Mouse (Mus musculus) embryonic facial prominence, embryonic 15.5 days (tissue): ENCODE measurements around the gene Prune2. TPM values are rescaled to one million over a fixed set of nuclear protein-coding genes. Genes with fewer than 3 reads are reported as not detected.

Experiments used
- ATAC-seq: fragments of 200-750 bp; cut with Nextera tagmentation; 2 replicates; pipeline ENCODE4 v1.8.0; 2017; ENCODE audit warnings: low read depth, moderate TSS enrichment; ENCODE audit not compliant: insufficient number of reproducible peaks, low FRiP score, low TSS enrichment
- H3K27ac ChIP-seq: fragments of 300-500 bp; sonication (generic); replicated peaks from 2 replicates; pipeline ENCODE4 v1.5.1; 2015; ENCODE audit warnings: mild to moderate bottlenecking, inconsistent platforms
- H3K27me3 ChIP-seq: fragments of 300-500 bp; sonication (generic); 2 replicates; pipeline ENCODE4 v1.6.1; 2015; ENCODE audit warnings: inconsistent platforms
- H3K36me3 ChIP-seq: fragments of 300-500 bp; sonication (generic); 2 replicates; pipeline ENCODE4 v1.6.1; 2015; ENCODE audit warnings: mild to moderate bottlenecking, inconsistent platforms
- H3K4me1 ChIP-seq: fragments of 300-500 bp; sonication (generic); 2 replicates; pipeline ENCODE4 v1.6.1; 2015; ENCODE audit warnings: inconsistent platforms
- H3K4me2 ChIP-seq: fragments of 300-500 bp; sonication (generic); replicated peaks from 2 replicates; pipeline ENCODE4 v1.6.1; 2015; ENCODE audit warnings: mild to moderate bottlenecking, inconsistent platforms
- H3K4me3 ChIP-seq: fragments of 300-500 bp; sonication (generic); replicated peaks from 2 replicates; pipeline ENCODE4 v1.5.1; 2015; ENCODE audit warnings: mild to moderate bottlenecking, inconsistent platforms
- H3K9ac ChIP-seq: fragments of 300-500 bp; sonication (generic); 2 replicates; pipeline ENCODE4 v1.6.1; 2015; ENCODE audit warnings: inconsistent platforms
- H3K9me3 ChIP-seq: fragments of 300-500 bp; sonication (generic); replicated peaks from 2 replicates; pipeline ENCODE4 v1.6.1; 2016; ENCODE audit warnings: inconsistent platforms
- WGBS: fragments of 180-500 bp; shearing (Covaris S2); methylation state at CpG from one replicate; pipeline ENCODE4 v1.1.7; 2015; 5-methylcytosine and 5-hydroxymethylcytosine counted together
- polyA plus RNA-seq: library from polyadenylated mRNA; unstranded; fragments of >200 nt; fragmentation: Nextera tagmentation; extraction: Ambion mirVana; gene quantifications from 2 replicates; pipeline ENCODE4 v1.2.1, GENCODE M21; 2015

The Prune2 gene
- polyA plus RNA-seq, 1 experiment from 2014 or later: 4.0 TPM

DNA sequence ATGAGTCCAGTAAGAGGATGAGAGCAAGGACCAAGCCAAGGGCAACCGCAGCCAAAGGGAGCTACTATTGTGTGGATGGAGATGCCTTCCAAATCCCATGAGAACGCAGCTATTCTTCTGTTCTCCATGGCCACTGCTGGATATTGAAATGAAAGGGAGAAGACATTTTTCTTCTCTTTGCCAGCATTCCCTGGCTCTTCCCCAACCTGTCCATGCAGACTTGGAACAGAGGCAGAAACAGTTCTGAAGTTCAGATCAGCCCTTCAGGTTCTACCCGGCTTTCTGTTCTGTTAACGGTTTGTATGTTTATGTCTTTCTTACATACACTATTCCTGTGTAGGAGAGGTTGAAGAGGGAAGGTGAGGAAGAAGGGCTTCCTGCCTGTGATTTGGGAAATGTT lies 3.1 kb downstream of the Prune2 start:
- Histone ChIP-seq H3K36me3 (no peaks in the 10 kb centered on the region), H3K4me1 (peaks cover 13% of the 10 kb centered on the region), H3K9me3 (no peaks in the 10 kb centered on the region), H3K27ac (no peak overlapping the region), H3K27me3 (peaks cover 24% of the 10 kb centered on the region), H3K9ac (no peak overlapping the region), H3K4me2 (no peak overlapping the region), H3K4me3 (no peak overlapping the region)
- ATAC-seq: no peak
- WGBS: 86% methylated on average over 4 of the region's 4 CpGs

DNA sequence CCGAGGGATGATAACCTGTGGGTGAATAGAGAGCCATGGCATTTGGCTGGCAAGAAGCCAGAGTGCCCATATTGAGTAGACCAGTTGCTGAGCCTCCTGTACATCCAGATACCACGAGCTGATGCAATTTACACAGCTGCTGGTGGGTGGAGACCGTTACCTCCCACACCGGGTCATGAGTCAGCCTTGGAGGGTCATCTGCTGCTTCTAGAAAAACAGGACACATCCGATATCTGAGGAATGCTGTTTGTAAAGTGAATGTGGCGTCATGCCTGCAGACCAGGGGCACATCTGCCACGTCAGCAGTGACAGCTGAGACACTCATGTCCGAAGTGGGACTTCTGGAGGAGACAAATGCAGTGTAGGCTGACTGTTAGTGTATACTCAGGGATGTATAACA lies 3.6 kb downstream of the Prune2 start:
- WGBS: 58% methylated on average over 8 of the region's 8 CpGs
- Histone ChIP-seq H3K4me2 (no peak overlapping the region), H3K4me1 (peaks cover 13% of the 10 kb centered on the region), H3K9ac (no peak overlapping the region), H3K27ac (no peak overlapping the region), H3K27me3 (peaks cover 24% of the 10 kb centered on the region), H3K36me3 (no peaks in the 10 kb centered on the region), H3K4me3 (no peak overlapping the region), H3K9me3 (no peaks in the 10 kb centered on the region)
- ATAC-seq: no peak

DNA sequence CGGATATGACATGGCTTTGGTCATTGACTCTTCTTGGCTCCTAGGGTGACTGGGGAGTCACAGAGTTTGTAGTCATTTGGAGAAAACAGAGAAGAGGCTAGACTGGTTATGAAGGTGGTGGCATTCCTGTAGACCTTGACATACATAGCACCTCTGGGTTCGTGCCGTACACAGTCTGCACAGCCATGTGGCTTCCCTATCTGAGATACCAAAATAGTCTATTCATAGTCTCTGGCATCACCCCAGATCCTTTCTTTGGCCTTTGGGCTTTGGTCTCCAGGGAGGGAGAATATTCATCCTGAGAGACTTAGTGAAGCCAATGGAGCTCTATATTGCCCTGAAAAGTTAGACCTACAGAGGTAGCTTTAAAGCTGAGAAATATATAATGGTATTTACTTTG lies 5.1 kb downstream of the Prune2 start:
- Histone ChIP-seq H3K27me3 (peaks cover 15% of the 10 kb centered on the region), H3K9me3 (no peaks in the 10 kb centered on the region), H3K27ac (no peak overlapping the region), H3K4me3 (no peak overlapping the region), H3K4me2 (no peak overlapping the region), H3K36me3 (no peaks in the 10 kb centered on the region), H3K9ac (no peak overlapping the region), H3K4me1 (peaks cover 6% of the 10 kb centered on the region)
- WGBS: 92% methylated on average over 3 of the region's 3 CpGs
- ATAC-seq: no peak

DNA sequence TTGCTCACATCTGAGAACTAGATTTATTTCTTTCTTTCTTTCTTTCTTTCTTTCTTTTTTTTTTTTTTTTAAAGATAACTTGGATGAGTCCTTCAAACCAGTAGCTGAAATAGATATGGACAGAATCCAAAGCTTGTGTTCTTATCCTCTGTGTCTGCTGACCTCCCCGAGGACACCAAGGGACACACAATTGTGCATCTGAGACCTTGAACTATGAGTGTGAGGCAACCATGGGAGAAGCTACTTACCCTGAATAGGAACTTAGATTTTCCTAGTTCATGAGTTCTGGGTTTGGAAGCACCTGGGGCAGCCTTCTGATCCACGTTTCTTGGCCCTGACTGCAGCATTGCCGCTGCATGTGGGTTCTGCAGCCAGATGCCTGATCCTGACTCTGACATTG lies 7.3 kb downstream of the Prune2 start:
- H3K27ac ChIP-seq: no peak overlapping the region
- H3K9ac ChIP-seq: no peak overlapping the region
- no peak overlapping the region for H3K4me2 ChIP-seq
- H3K9me3 ChIP-seq: no peaks in the 10 kb centered on the region
- H3K4me1 ChIP-seq: no peaks in the 10 kb centered on the region
- H3K36me3 ChIP-seq: no peaks in the 10 kb centered on the region
- 0 out of 2 replicates have a peak, but pooled peaks cover 8% of the 10 kb centered on the region for H3K27me3 ChIP-seq
- 88% methylated on average over 3 of the region's 3 CpGs for WGBS
- no peak overlapping the region for H3K4me3 ChIP-seq
- ATAC-seq: no peak

DNA sequence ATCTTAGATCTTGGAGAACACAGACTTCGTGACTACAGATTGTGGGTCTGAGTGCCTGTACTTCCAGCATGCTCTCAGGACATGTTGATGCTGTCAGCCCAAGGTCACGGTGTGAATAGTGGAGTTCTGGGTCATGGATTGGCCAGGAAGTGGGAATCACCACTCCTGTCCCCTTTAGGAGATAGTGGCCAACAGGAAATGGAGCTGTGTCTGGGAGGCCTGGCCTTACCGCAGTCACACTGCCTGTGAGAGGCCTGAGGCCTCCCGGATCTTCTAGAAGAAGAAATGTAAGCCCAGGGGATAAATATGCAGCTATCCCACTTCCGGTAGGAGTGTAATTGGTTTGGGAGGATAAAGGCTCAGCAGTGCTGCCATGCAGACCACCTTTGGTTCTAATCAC lies 12.8 kb downstream of the Prune2 start:
- no peak for ATAC-seq
- WGBS: 76% methylated on average over 5 of the region's 5 CpGs
- H3K4me1 ChIP-seq: no peaks in the 10 kb centered on the region

DNA sequence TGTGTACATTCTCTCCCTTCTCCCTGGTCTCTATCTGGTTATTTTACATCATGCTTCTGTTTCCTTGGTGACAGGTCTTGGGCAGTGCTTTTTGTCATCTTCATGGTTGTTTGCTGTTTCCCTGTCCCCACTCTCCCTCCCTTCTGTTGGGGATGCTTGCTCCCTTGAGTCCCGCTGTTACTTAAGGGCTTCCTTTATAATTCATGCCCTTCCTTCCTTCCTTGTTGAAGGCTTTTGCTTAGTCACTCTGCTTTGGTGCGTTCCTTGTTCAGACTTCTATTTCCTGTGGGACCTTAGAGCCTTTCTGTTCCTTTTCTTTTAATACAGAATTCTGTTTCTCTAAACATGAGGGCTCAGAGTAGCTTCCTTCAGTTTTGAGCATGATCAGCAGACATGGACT lies 14.7 kb downstream of the Prune2 start:
- Histone ChIP-seq H3K9me3 (no peaks in the 10 kb centered on the region), H3K4me1 (no peaks in the 10 kb centered on the region), H3K4me3 (no peak overlapping the region), H3K27me3 (no peaks in the 10 kb centered on the region), H3K27ac (no peak overlapping the region), H3K9ac (no peak overlapping the region), H3K4me2 (no peak overlapping the region), H3K36me3 (no peaks in the 10 kb centered on the region)
- no peak for ATAC-seq
- 48% methylated on average over 2 of the region's 2 CpGs for WGBS

More for the DNA sequence above, 12.8 kb downstream of the Prune2 start:
- no peak overlapping the region for H3K4me3 ChIP-seq
- H3K9ac ChIP-seq: no peak overlapping the region
- no peak overlapping the region for H3K4me2 ChIP-seq
- no peaks in the 10 kb centered on the region for H3K36me3 ChIP-seq
- H3K27me3 ChIP-seq: no peaks in the 10 kb centered on the region
- H3K9me3 ChIP-seq: no peaks in the 10 kb centered on the region
- no peak overlapping the region for H3K27ac ChIP-seq

DNA sequence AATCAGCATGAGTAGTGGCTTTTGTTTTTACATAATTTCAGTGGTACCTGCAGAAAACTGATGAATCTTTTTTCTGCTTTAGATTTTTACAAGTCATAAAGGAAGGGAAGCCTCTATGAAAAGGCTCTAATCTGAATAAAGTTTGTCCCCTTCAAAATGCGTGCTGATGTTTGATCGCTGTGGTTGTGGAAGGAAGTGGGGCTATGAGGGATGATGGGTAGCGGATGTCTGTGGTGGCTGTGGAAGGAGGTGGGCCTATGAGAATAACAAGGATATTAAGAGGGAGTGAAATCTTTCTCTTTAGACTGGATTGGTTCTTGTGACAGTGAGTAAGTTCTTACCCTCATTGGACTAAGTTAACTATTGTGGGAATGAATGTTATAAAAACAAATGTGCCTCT lies 23.0 kb downstream of the Prune2 start:
- Histone ChIP-seq H3K27ac (no peak overlapping the region), H3K27me3 (no peaks in the 10 kb centered on the region), H3K9me3 (no peaks in the 10 kb centered on the region), H3K36me3 (no peaks in the 10 kb centered on the region), H3K9ac (no peak overlapping the region), H3K4me1 (no peaks in the 10 kb centered on the region), H3K4me3 (no peak overlapping the region), H3K4me2 (no peak overlapping the region)
- no peak for ATAC-seq
- 85% methylated on average over 3 of the region's 3 CpGs for WGBS

DNA sequence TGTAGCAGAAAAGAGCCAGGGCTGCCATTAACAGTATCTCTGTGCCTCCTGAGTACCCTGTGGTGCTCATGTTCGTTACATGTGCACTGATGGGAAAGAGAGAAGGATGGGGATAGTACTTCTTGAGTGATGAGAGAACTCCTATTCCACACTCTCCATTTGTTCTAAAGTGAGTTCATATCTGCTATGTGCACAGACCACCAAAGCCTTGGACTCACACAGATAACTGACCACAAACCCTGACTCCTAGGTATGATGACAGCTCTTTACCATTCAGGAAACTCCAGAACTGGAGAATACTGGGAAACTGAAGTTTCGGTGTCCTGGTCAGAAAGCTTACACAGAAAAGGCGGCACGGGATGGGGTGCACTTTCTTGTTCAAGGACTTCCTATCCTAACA lies 25.8 kb downstream of the Prune2 start:
- Histone ChIP-seq H3K27me3 (no peaks in the 10 kb centered on the region), H3K4me1 (no peaks in the 10 kb centered on the region), H3K27ac (no peak overlapping the region), H3K9me3 (no peaks in the 10 kb centered on the region), H3K36me3 (no peaks in the 10 kb centered on the region), H3K4me3 (no peak overlapping the region), H3K9ac (no peak overlapping the region), H3K4me2 (no peak overlapping the region)
- 81% methylated on average over 4 of the region's 4 CpGs for WGBS
- no peak for ATAC-seq

DNA sequence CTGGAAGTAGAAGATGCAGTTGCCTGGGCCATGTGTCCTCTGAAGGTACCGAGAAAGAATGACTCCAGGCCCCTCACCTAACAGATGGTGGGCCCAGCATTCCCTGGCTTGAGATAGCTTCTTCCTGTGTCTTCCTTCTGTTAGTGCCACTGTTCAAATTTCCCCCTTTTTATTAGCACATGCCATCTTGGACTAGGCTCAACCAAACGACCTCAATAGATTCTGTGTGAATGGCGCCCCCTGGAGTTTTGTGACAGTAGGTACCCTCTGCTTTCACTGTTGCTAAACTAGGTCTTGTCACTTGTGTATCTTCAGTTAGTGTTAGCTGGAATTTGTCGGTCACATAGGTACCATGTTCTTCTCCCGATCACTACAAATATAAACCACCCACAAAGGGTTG lies 29.0 kb downstream of the Prune2 start:
- no peaks in the 10 kb centered on the region for H3K9me3 ChIP-seq
- no peak overlapping the region for H3K4me3 ChIP-seq
- 46% methylated on average over 5 of the region's 5 CpGs for WGBS
- H3K4me2 ChIP-seq: no peak overlapping the region
- no peaks in the 10 kb centered on the region for H3K4me1 ChIP-seq
- H3K9ac ChIP-seq: no peak overlapping the region
- H3K27ac ChIP-seq: no peak overlapping the region
- no peaks in the 10 kb centered on the region for H3K27me3 ChIP-seq
- ATAC-seq: no peak
- no peaks in the 10 kb centered on the region for H3K36me3 ChIP-seq

DNA sequence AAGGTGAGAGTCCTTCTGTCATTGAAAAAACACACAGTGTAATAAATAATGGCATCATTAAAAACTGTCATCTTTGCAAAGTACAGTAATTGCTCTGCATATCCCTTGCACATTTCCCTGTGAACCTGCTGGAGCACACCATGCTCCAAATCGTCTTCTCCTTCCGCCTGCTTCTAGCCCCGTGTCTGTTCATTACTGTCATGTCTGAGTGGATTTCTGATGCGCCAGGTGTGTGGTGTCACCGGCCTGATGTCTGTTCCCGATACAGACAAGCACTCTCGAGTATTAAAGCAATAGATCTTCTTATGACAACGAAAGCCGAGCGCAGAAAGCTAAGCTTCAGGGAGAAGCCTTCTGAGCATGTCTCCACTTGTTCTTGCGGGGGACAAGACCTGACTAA lies 32.1 kb downstream of the Prune2 start:
- Histone ChIP-seq H3K4me3 (no peak overlapping the region), H3K4me2 (no peak overlapping the region), H3K27me3 (no peaks in the 10 kb centered on the region), H3K27ac (no peak overlapping the region), H3K4me1 (no peaks in the 10 kb centered on the region), H3K9me3 (no peaks in the 10 kb centered on the region), H3K36me3 (no peaks in the 10 kb centered on the region), H3K9ac (no peak overlapping the region)
- no peak for ATAC-seq
- WGBS: 69% methylated on average over 11 of the region's 11 CpGs

DNA sequence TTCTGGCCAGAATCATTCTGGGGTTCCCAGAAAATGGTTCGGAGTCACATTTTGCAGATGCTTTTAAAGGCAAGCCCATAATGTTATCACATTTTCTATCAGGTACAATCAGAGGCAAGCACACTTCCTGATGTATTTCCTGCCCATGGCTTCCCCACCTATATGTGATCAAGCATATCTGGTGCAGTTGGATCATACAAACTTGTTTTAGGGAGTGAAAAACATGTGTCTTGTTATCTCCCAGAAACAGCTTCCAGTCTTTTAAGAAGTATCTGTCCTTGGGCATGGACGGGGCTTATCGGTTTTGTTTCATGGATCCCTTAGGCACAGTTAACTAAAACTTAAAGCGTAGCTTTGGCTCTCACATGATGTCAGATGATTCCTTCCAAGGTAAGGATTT lies 36.2 kb downstream of the Prune2 start:
- no peaks in the 10 kb centered on the region for H3K9me3 ChIP-seq
- no peak overlapping the region for H3K27ac ChIP-seq
- no peak overlapping the region for H3K4me2 ChIP-seq
- H3K36me3 ChIP-seq: no peaks in the 10 kb centered on the region
- H3K27me3 ChIP-seq: no peaks in the 10 kb centered on the region
- H3K4me1 ChIP-seq: no peaks in the 10 kb centered on the region
- no peak for ATAC-seq
- no peak overlapping the region for H3K9ac ChIP-seq
- whole genome bisulfite sequencing: 77% methylated on average over 4 of the region's 4 CpGs
- H3K4me3 ChIP-seq: no peak overlapping the region

DNA sequence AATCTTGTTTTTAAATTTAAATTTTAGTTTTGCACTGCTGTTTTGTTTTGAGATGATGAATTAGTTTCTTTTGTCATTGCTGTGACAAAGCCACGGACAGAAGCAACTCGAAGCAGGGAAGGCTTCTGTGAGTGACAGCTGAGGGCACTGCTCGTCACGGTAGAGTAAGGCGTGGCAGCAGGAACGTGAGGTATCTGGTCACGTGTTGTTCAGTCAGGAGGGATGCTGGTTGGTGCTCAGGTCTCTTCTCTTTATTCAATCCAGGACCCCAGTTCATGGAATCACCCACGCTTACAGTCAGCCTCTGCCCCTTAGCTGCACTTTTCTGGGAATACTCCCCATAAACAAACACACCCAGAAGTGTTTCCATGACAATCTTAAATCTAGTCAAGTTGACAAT lies 38.3 kb downstream of the Prune2 start:
- Histone ChIP-seq H3K4me2 (no peak overlapping the region), H3K4me1 (no peaks in the 10 kb centered on the region), H3K27me3 (no peaks in the 10 kb centered on the region), H3K4me3 (no peak overlapping the region), H3K9ac (no peak overlapping the region), H3K36me3 (no peaks in the 10 kb centered on the region), H3K9me3 (no peaks in the 10 kb centered on the region), H3K27ac (no peak overlapping the region)
- no peak for ATAC-seq
- WGBS: 57% methylated on average over 8 of the region's 8 CpGs
